Mouse (Mus musculus) brain, embryonic 14.5 days (tissue): ENCODE data around the gene Pimreg.
A peak's percentile ranks its signal among the peaks of the same experiment; 100 is the strongest.

Experiments used
- CTCF ChIP-seq: fragments of 200-500 bp; IDR thresholded peaks from 2 replicates; pipeline ENCODE4 v1.5.1; 2012; ENCODE audit warnings: inconsistent platforms, mild to moderate bottlenecking, moderate library complexity, borderline replicate concordance; ENCODE audit not compliant: insufficient read depth, insufficient read length; ENCODE audit errors: extremely low read depth
- POLR2A ChIP-seq: fragments of 200-500 bp; IDR thresholded peaks from 2 replicates; pipeline ENCODE4 v1.6.1; 2012; ENCODE audit warnings: mild to moderate bottlenecking, inconsistent platforms, borderline replicate concordance; ENCODE audit not compliant: poor library complexity, insufficient read depth, insufficient read length, severe bottlenecking; ENCODE audit errors: extremely low read depth

- TF ChIP-seq CTCF (peak; percentile 51; the same call in 1 of the 2 replicates), POLR2A (no peak)
These were observed 16.0 kb upstream of the Pimreg start for GRCm38 (mm10) chr11:72025843-72026242.
